Mouse (Mus musculus) neural tube, embryonic 11.5 days (tissue): ENCODE measurements at regions not wholly inside any gene's neighbourhood (a gene's known extent, or its start where the extent isn't known, plus 50 kb on each side); places are given as distances from the start of the nearest gene placed in this dataset.

Experiments used
- ATAC-seq: fragments of 200-750 bp; cut with Nextera tagmentation; 2 replicates; pipeline ENCODE4 v1.8.0; 2017; ENCODE audit warnings: moderate number of reproducible peaks, mild to moderate bottlenecking, moderate TSS enrichment, moderate library complexity; ENCODE audit not compliant: insufficient read depth, low FRiP score, low TSS enrichment
- DNase-seq: peaks from one replicate; pipeline ENCODE4 v3.0.0-alpha.2; 2015; ENCODE audit warnings: low spot score
- H3K27ac ChIP-seq: fragments of 300-500 bp; sonication (generic); 2 replicates; pipeline ENCODE4 v1.5.1; 2014; ENCODE audit warnings: low read depth, mild to moderate bottlenecking, low read length
- H3K27me3 ChIP-seq: fragments of 300-500 bp; sonication (generic); 2 replicates; pipeline ENCODE4 v1.6.1; 2014; ENCODE audit warnings: mild to moderate bottlenecking, low read length, mixed read lengths; ENCODE audit not compliant: control insufficient read depth, insufficient read depth
- H3K36me3 ChIP-seq: fragments of 300-500 bp; sonication (generic); 2 replicates; pipeline ENCODE4 v1.6.1; 2014; ENCODE audit warnings: mild to moderate bottlenecking, low read length, moderate library complexity, mixed read lengths; ENCODE audit not compliant: control insufficient read depth, insufficient read depth
- H3K4me1 ChIP-seq: fragments of 300-500 bp; sonication (generic); 2 replicates; pipeline ENCODE4 v1.6.1; 2014; ENCODE audit warnings: low read length, mixed read lengths; ENCODE audit not compliant: control insufficient read depth, insufficient read depth
- H3K4me2 ChIP-seq: fragments of 300-500 bp; sonication (generic); 2 replicates; pipeline ENCODE4 v1.6.1; 2014; ENCODE audit warnings: low read depth, mild to moderate bottlenecking, moderate library complexity
- H3K4me3 ChIP-seq: fragments of 300-500 bp; sonication (generic); 2 replicates; pipeline ENCODE4 v1.5.1; 2014; ENCODE audit warnings: low read depth, low read length
- H3K9ac ChIP-seq: fragments of 300-500 bp; sonication (generic); 2 replicates; pipeline ENCODE4 v1.6.1; 2014; ENCODE audit warnings: mild to moderate bottlenecking, low read length
- H3K9me3 ChIP-seq: fragments of 300-500 bp; sonication (generic); 2 replicates; pipeline ENCODE4 v1.6.1; 2016; ENCODE audit warnings: low read length; ENCODE audit not compliant: control insufficient read depth
- WGBS: fragments of 180-500 bp; shearing (Covaris S2); extraction: QIAGEN DNeasy Blood & Tissue Kit; methylation state at CpG from one replicate; pipeline ENCODE4 v1.1.7; 2014; 5-methylcytosine and 5-hydroxymethylcytosine counted together

DNA sequence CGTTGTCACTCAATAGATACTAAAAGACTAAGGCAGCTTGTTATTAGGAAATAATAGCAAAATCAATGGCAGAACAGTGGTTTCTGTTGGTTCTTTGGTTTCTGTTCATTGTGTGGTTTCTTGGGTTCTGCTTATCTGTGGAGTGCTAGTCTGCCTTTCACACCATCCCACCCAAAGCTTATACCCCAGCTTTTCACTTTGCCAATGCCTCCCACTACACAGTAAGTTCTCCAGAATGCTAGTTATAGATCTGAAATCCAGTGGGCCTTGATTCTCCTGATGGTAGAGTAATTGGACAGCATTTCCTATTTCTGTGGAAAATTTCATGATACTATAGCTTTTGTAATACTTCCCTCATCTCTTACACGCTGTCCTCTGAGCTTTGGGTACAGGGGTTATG, 700.8 kb upstream of the 1700009N14Rik start:
- H3K36me3 ChIP-seq = no peaks in the 10 kb centered on the region
- no peak overlapping the region for H3K4me2 ChIP-seq
- H3K9ac ChIP-seq = no peak overlapping the region
- DNase-seq (no peak), ATAC-seq (no peak)
- no peaks in the 10 kb centered on the region for H3K27me3 ChIP-seq
- H3K9me3 ChIP-seq = no peaks in the 10 kb centered on the region
- 91% methylated on average over 2 of the region's 2 CpGs for WGBS
- no peak overlapping the region for H3K27ac ChIP-seq
- H3K4me1 ChIP-seq = no peaks in the 10 kb centered on the region
- H3K4me3 ChIP-seq = no peak overlapping the region

DNA sequence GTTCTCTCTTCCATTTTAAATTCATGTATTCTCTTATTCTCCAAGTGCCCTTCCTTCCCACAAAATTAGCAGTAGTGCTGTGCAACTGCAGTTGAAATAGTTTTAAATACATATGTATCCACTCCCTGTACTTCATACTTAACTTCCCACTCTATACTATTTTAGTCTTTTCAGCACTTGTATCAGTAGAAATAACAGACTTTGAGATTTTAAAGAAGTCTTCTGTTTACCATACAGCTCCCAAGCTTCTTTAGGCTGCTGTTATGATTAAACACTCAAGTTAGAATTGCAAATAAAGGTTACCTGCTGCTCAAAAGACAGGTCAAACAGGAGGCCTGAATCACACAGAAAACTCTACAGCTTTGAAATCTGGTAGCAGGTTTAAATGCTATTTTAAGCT, 665.1 kb upstream of the 1700009N14Rik start:
- Histone ChIP-seq H3K4me2 (no peak overlapping the region), H3K27ac (no peak overlapping the region), H3K27me3 (no peaks in the 10 kb centered on the region), H3K36me3 (no peaks in the 10 kb centered on the region), H3K4me3 (no peak overlapping the region), H3K9ac (no peak overlapping the region), H3K9me3 (no peaks in the 10 kb centered on the region), H3K4me1 (no peaks in the 10 kb centered on the region)
- no peak for ATAC-seq
- no peak for DNase-seq

DNA sequence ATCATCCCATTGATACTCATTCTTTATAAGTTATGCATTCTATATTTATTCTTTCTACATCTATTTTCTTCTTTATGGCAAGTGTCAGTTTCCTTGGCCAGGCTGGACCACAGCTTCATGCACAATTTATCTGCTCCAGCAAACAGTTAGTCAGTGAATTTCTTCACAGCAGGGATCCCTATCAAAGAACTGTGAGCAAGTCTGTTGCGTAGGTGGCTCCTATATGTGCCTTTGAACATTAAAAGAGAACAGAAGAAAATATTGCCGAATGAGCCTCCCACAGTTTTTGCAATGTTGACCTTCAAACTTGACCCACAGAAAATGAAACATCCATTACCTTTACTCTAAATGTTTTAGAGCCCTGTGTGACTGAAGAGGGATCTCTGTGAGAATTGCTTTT, 625.0 kb upstream of the 1700009N14Rik start:
- H3K27ac ChIP-seq = no peak overlapping the region
- no peak for ATAC-seq
- DNase-seq = no peak
- H3K27me3 ChIP-seq = no peaks in the 10 kb centered on the region
- H3K4me2 ChIP-seq = no peak overlapping the region
- H3K9ac ChIP-seq = no peak overlapping the region
- WGBS = 64% methylated on average over 2 of the region's 2 CpGs
- H3K36me3 ChIP-seq = no peaks in the 10 kb centered on the region
- H3K9me3 ChIP-seq = no peaks in the 10 kb centered on the region
- H3K4me3 ChIP-seq = no peak overlapping the region
- H3K4me1 ChIP-seq = no peaks in the 10 kb centered on the region

DNA sequence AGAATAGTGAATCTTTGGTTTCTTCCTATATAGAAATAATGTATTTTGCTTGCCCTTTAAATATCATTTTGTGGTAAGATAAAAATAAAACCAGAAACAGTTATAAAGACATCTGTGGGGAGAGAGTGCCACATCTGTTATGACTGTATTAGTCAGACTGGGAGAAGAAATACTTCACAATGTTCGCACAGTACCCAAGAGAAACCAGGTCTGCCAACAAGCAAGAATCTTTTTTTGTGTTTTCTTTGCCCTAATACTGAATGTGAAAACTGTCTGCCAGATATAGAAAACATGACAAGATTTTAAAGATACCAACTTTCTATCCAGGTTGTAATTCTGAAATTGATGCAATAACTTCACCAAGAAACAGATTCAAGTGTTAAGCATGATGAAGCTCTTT, 601.8 kb upstream of the 1700009N14Rik start:
- DNase-seq (no peak), ATAC-seq (no peak)
- 95% methylated on average over 1 of the region's 1 CpGs for WGBS
- no peaks in the 10 kb centered on the region for H3K27me3 ChIP-seq
- no peak overlapping the region for H3K4me2 ChIP-seq
- H3K4me1 ChIP-seq = no peaks in the 10 kb centered on the region
- H3K9me3 ChIP-seq = no peaks in the 10 kb centered on the region
- no peak overlapping the region for H3K9ac ChIP-seq
- H3K36me3 ChIP-seq = no peaks in the 10 kb centered on the region
- H3K4me3 ChIP-seq = no peak overlapping the region
- H3K27ac ChIP-seq = no peak overlapping the region

DNA sequence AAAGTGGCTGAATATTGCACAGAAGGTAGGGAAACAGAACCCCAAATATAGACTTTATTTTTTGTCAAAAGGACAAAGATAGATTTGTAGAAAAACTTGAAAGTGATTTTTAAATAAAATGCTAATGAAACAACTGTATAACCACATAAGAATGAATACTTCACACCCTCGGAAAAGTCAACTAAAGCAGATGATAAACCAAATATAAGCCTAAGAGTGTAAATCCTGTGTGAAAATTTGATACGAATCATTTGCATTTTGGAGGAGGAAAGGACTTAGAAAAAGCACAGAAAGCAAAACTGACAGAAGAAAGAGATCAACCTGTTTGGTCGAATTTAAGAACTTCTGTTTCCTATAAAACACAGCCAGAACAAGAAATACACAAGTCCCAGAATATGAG, 595.7 kb upstream of the 1700009N14Rik start:
- ATAC-seq (no peak), DNase-seq (no peak)
- no peak overlapping the region for H3K4me3 ChIP-seq
- no peak overlapping the region for H3K4me2 ChIP-seq
- H3K9ac ChIP-seq = no peak overlapping the region
- no peaks in the 10 kb centered on the region for H3K4me1 ChIP-seq
- no peaks in the 10 kb centered on the region for H3K27me3 ChIP-seq
- 83% methylated on average over 3 of the region's 3 CpGs for WGBS
- H3K36me3 ChIP-seq = no peaks in the 10 kb centered on the region
- no peak overlapping the region for H3K27ac ChIP-seq
- H3K9me3 ChIP-seq = no peaks in the 10 kb centered on the region

DNA sequence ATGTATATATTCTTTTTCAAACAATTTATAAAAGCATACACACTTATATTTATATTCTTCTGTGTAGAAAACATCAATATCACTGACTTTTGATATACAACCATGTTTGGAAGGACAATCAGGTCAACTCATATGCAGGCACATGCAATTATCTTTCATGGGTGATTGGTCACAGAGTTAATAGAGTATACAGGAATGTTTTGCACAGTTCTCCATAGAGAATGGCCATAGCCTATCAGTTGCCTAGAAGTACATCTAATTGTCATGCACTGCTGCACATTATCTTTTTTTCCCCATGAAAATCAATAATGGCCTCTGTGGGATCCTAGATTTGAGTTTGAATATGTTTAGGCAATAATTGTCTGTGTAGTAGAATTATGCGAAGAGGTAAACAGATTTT, 549.5 kb upstream of the 1700009N14Rik start:
- Histone ChIP-seq H3K9me3 (no peaks in the 10 kb centered on the region), H3K9ac (no peak overlapping the region), H3K4me3 (no peak overlapping the region), H3K27me3 (no peaks in the 10 kb centered on the region), H3K4me2 (no peak overlapping the region), H3K36me3 (no peaks in the 10 kb centered on the region), H3K4me1 (no peaks in the 10 kb centered on the region), H3K27ac (no peak overlapping the region)
- WGBS = 91% methylated on average over 1 of the region's 1 CpGs
- ATAC-seq (peak; percentile 60; the same call in 1 of the 2 replicates), DNase-seq (no peak)

DNA sequence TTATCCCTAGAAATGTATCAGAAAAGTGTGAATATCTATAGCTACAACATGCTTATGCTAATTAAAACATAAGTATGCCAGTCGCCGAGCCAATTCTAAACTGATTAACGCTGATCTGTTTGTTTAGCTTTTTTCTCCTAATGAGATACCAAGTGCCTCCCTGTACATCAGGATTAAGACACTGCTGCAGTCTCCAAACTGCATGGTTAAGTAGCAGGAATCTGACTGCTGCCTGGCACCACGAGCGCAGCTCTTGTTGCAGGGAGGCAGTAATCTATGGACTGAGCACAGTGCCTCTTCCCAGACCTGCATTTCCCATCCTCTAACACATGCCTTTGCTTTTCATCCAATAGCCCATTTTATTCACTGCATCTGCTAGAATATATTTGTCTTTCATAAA, 523.3 kb upstream of the 1700009N14Rik start:
- no peak for DNase-seq
- no peaks in the 10 kb centered on the region for H3K36me3 ChIP-seq
- no peaks in the 10 kb centered on the region for H3K9me3 ChIP-seq
- H3K9ac ChIP-seq = no peak overlapping the region
- WGBS = 95% methylated on average over 5 of the region's 5 CpGs
- H3K4me2 ChIP-seq = no peak overlapping the region
- no peak overlapping the region for H3K27ac ChIP-seq
- H3K4me3 ChIP-seq = no peak overlapping the region
- ATAC-seq = no peak
- no peaks in the 10 kb centered on the region for H3K27me3 ChIP-seq
- H3K4me1 ChIP-seq = no peaks in the 10 kb centered on the region

DNA sequence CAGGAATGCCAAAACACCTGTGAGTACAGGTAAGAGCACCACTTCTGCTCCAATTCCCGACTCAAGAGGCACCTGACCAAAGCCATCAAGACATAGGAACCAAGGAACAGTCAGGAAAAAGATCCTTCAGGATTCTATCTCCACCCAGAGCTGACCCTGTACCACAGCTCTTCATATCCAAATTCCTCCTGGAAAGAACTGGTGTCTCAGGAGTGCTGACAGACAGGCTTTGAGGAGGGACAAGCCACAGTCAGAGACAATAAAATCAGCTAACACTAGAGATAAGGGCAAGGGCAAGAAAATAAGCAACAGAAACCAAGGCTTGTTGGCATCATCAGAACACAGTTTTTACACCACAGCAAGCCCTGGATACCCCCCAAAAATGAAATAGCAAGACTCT, 496.5 kb upstream of the 1700009N14Rik start:
- WGBS = 66% methylated on average over 1 of the region's 1 CpGs
- ATAC-seq = no peak

DNA sequence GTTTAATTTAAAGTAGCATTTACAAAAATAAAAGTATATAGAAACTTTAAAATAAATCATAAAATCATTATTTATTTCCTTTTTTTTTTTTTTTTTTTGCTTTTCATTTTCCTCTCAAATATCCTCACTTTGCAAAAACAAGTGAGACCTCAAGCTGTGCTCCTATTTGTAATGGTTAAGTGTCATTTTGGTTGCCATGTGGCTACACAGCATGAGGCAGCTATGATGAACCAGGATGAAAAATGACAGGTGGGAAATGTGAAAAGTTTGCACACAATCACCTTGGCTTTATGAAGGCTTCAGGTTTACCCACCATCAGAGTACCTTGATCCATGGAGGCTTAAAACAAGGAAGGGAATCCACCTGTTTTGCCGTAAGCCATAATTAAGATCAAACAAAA, 454.9 kb upstream of the 1700009N14Rik start:
- H3K36me3 ChIP-seq = no peaks in the 10 kb centered on the region
- H3K4me1 ChIP-seq = no peaks in the 10 kb centered on the region
- no peak overlapping the region for H3K4me2 ChIP-seq
- no peaks in the 10 kb centered on the region for H3K9me3 ChIP-seq
- H3K4me3 ChIP-seq = no peak overlapping the region
- H3K9ac ChIP-seq = no peak overlapping the region
- no peak for DNase-seq
- 97% methylated on average over 1 of the region's 1 CpGs for WGBS
- no peaks in the 10 kb centered on the region for H3K27me3 ChIP-seq
- H3K27ac ChIP-seq = no peak overlapping the region
- no peak for ATAC-seq

More for the DNA sequence above, 496.5 kb upstream of the 1700009N14Rik start:
- Histone ChIP-seq H3K4me3 (no peak overlapping the region), H3K9me3 (no peaks in the 10 kb centered on the region), H3K9ac (no peak overlapping the region), H3K4me2 (no peak overlapping the region), H3K27ac (no peak overlapping the region), H3K4me1 (no peaks in the 10 kb centered on the region), H3K27me3 (no peaks in the 10 kb centered on the region), H3K36me3 (no peaks in the 10 kb centered on the region)
- DNase-seq = no peak
